Mouse (Mus musculus) erythroblast, embryonic 14.5 days (primary cell): ENCODE data around the gene Ap2a2.

Source experiments
- GATA1 ChIP-seq: IDR thresholded peaks from 2 replicates; pipeline ENCODE4 v1.6.1; 2012; ENCODE audit warnings: low read length, inconsistent platforms, mixed read lengths
- TAL1 ChIP-seq: IDR thresholded peaks from 3 replicates; pipeline ENCODE4 v1.6.1; 2012; ENCODE audit warnings: low read length, inconsistent platforms, mixed read lengths

DNA sequence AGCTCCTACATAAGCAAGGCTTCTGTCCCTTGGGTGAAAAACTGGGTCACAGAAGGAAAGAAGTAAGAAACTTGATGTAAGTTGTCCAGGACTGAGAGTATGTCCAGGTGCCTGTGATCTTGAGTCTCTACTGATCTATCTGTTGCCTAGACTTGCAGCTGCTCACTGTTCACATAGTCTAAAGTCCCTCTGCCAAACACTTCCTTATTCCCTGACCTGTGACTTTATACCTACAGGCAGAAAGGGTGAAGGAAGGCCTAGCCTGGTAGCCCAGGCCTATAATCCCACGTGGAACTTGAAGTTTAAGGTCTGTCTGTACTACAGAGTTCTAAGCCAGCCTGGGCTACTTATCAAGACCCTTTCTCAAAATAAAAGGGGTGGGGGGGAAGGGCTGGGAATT, 26.4 kb upstream of the Ap2a2 start:
- TF ChIP-seq GATA1 (no peak), TAL1 (no peak)
